Mouse (Mus musculus) thymus, adult 2 months (tissue): Measurements from ENCODE around the gene Epha5. TPM values are rescaled to one million over a fixed set of nuclear protein-coding genes. Genes with fewer than 3 reads are reported as not detected.

Experiments
- DNase-seq: peaks from one replicate; pipeline ENCODE4 v3.0.0; 2021
- H3K27ac ChIP-seq: fragments of 200-500 bp; 2 replicates; pipeline ENCODE4 v1.5.1; 2012; ENCODE audit warnings: low read length, control low read depth; ENCODE audit not compliant: control insufficient read depth, insufficient read depth
- H3K27me3 ChIP-seq: fragments of 200-500 bp; 2 replicates; pipeline ENCODE4 v1.6.1; 2012; ENCODE audit warnings: mild to moderate bottlenecking, low read length, moderate library complexity, mixed read lengths; ENCODE audit not compliant: control insufficient read depth, insufficient read depth
- H3K36me3 ChIP-seq: fragments of 200-500 bp; 2 replicates; pipeline ENCODE4 v1.6.1; 2012; ENCODE audit warnings: mild to moderate bottlenecking, low read length, moderate library complexity; ENCODE audit not compliant: control insufficient read depth, insufficient read depth
- H3K4me1 ChIP-seq: fragments of 200-500 bp; replicated peaks from 2 replicates; pipeline ENCODE4 v1.6.1; 2012; ENCODE audit warnings: low read length; ENCODE audit not compliant: control insufficient read depth, insufficient read depth
- H3K4me3 ChIP-seq: fragments of 200-500 bp; 2 replicates; pipeline ENCODE4 v1.5.1; 2012; ENCODE audit warnings: mild to moderate bottlenecking, low read length, control low read depth, moderate library complexity; ENCODE audit not compliant: control insufficient read depth, insufficient read depth
- CTCF ChIP-seq: fragments of 200-500 bp; IDR thresholded peaks from 2 replicates; pipeline ENCODE4 v1.5.1; 2012; ENCODE audit warnings: mild to moderate bottlenecking, control low read depth, low read length, moderate library complexity, borderline replicate concordance; ENCODE audit not compliant: control insufficient read depth, poor library complexity, insufficient read depth; ENCODE audit errors: extremely low read depth
- POLR2A ChIP-seq: fragments of 200-500 bp; IDR thresholded peaks from 2 replicates; pipeline ENCODE4 v1.6.1; 2012; ENCODE audit warnings: mild to moderate bottlenecking, low read length, control low read depth, moderate library complexity; ENCODE audit not compliant: control insufficient read depth, poor library complexity, insufficient read depth; ENCODE audit errors: extremely low read depth
- WGBS: fragments of 180-500 bp; shearing (Covaris S2); methylation state at CpG from one replicate; pipeline ENCODE4 v1.1.7; 2018; 5-methylcytosine and 5-hydroxymethylcytosine counted together
- polyA plus RNA-seq: library from polyadenylated mRNA; depleted of rRNA; stranded (reverse); fragments of >200 nt; gene quantifications from 2 replicates; pipeline ENCODE4 v1.2.3, GENCODE M21; 2012

Gene Epha5
- polyA plus RNA-seq, 1 experiment = not detected

DNA sequence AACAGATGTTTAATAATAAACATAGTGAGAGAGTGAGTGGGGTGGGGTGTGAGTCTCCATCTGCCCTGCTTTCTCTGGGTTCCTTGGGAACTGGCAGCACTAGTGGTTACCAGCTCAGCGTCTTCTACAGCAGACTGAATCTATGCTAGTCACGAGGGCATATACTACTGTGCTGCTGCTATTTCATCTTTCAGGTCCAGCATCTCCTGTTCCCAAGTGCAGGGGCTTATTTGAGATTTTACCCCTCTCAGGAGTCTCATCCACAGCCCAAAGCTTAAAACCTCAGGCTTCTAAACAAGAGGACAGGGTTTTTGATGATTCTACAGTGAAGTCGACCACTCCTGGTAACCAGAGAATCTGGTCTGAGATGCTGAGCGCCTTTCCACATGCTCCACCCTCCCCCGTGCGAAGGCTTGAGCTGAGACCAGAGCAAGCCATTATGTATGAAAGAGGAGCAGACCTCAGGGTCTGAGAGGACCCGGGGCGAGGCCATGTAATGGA lies 2.2 kb downstream of the Epha5 start:
- WGBS = 20% methylated on average over 8 of the region's 8 CpGs
- Histone ChIP-seq H3K36me3 (no peaks in the 10 kb centered on the region), H3K4me3 (no peak overlapping the region), H3K4me1 (no peaks in the 10 kb centered on the region), H3K27ac (no peak overlapping the region), H3K27me3 (no peaks in the 10 kb centered on the region)
- no peak for TF ChIP-seq CTCF
- DNase-seq = no peak

DNA sequence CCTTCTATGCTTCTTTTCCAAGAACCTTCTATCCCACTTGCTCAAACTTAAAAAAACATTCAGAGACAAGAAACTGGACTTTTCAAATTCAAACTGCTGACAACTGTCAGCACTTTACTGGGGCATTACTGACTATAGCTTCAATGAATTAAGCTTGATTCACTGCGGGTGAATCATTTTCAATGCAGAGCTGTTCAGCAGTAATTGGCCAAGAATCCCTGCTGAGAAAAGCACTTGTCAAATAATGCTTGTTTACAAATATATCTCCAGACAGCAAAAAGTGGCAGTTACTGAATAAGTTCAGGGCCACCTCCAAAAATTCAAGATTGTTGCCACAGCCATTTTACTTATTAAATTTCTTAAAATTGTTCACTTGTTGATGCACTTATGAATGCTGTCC lies 4.2 kb downstream of the Epha5 start:
- H3K4me1 ChIP-seq = no peaks in the 10 kb centered on the region
- 88% methylated on average over 1 of the region's 1 CpGs for WGBS
- no peak overlapping the region for H3K4me3 ChIP-seq
- TF ChIP-seq POLR2A (no peak), CTCF (no peak)
- no peaks in the 10 kb centered on the region for H3K27me3 ChIP-seq
- no peaks in the 10 kb centered on the region for H3K36me3 ChIP-seq
- no peak for DNase-seq
- no peak overlapping the region for H3K27ac ChIP-seq

DNA sequence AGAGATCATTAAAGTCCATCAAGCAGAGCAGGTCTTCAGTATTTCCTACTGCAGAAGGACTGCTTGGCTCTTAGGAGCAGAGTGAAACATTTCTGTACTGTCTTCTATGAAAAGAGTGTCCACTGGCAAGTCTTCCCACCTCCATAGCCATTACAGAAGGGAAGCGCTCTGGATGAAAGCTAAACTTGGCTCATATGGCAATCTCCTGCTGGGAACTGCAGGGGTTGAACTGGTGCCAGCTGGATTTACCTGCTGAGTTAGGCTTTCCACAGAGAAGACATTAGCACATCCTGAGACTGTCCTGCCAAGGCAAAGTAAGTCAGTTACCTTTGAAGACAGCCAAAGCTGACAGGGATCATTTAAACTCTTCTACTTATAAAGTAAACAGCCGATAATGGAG lies 8.8 kb downstream of the Epha5 start:
- 91% methylated on average over 2 of the region's 2 CpGs for WGBS
- Histone ChIP-seq H3K36me3 (no peaks in the 10 kb centered on the region), H3K27ac (no peak overlapping the region), H3K4me3 (no peak overlapping the region), H3K27me3 (no peaks in the 10 kb centered on the region), H3K4me1 (no peaks in the 10 kb centered on the region)
- TF ChIP-seq CTCF (no peak), POLR2A (no peak)
- DNase-seq = no peak

DNA sequence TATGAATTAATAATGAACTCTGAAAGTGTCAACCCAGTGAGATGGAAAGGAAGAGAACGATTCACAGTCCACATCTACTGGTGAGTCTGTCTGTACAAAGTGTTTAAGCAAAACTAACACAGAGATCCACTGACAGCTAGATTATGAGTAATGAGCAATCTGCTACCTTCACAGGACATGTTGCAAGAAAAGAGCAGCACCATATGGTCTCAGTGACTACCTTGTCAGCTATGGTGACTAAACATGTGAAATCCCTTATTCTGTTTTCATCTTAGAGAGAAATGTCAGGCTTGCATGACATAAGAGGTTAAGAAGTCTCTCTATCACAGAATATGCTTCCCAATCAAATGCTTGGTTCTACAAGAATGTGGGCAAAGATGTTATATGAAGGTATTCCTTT lies 20.1 kb downstream of the Epha5 start:
- H3K27ac ChIP-seq = no peak overlapping the region
- no peak overlapping the region for H3K4me3 ChIP-seq
- H3K4me1 ChIP-seq = no peaks in the 10 kb centered on the region
- WGBS = 94% methylated on average over 1 of the region's 1 CpGs
- no peak for DNase-seq
- no peak for TF ChIP-seq CTCF
- TF ChIP-seq POLR2A = no peak
- no peaks in the 10 kb centered on the region for H3K36me3 ChIP-seq
- no peaks in the 10 kb centered on the region for H3K27me3 ChIP-seq

DNA sequence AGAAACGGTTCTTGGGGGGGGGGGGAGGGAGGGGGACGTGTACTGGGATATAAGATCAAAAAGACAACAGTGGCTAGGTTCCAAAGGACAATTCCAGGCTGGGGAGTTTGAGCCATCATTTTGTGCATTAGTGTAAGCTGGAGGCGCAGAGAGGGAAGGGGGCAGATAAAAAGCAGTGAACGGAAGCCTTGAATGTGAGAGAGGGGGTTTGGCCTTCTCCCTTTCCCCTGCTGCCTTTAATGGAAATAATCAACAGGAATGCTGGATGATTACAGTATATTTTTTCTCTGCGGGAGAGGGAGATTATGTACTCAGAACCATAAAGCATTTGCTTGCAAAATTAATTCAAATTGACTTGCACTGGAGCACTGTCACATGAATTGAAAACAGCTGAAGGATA lies 51.8 kb downstream of the Epha5 start:
- WGBS = 73% methylated on average over 5 of the region's 5 CpGs
- no peak for DNase-seq

DNA sequence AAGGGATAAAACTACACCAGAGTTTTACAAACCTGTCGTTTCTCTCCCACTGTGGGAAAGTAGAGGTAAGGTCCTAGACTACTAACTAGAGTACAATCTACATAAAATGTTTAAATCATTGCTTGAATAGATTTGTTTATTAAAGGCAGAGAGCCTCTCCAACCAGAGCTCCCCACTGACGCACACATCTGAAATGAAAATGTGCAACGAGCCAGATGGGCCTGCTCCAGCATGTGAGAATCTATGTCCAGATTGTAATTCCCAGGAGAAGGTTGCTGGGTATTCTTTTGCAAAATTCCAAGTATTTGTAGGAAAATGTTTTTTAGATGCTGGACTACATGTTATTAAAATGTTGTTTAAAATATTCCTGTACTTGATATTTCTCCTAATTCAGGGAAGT lies 57.8 kb downstream of the Epha5 start:
- TF ChIP-seq CTCF (no peak), POLR2A (no peak)
- no peak for DNase-seq
- no peaks in the 10 kb centered on the region for H3K36me3 ChIP-seq
- no peak overlapping the region for H3K4me3 ChIP-seq
- no peaks in the 10 kb centered on the region for H3K27me3 ChIP-seq
- no peaks in the 10 kb centered on the region for H3K4me1 ChIP-seq
- 97% methylated on average over 3 of the region's 3 CpGs for WGBS
- no peak overlapping the region for H3K27ac ChIP-seq

More for the DNA sequence above, 51.8 kb downstream of the Epha5 start:
- no peaks in the 10 kb centered on the region for H3K27me3 ChIP-seq
- H3K4me1 ChIP-seq = no peaks in the 10 kb centered on the region
- no peak overlapping the region for H3K27ac ChIP-seq
- no peak for TF ChIP-seq CTCF
- no peak for TF ChIP-seq POLR2A
- no peak overlapping the region for H3K4me3 ChIP-seq
- no peaks in the 10 kb centered on the region for H3K36me3 ChIP-seq

DNA sequence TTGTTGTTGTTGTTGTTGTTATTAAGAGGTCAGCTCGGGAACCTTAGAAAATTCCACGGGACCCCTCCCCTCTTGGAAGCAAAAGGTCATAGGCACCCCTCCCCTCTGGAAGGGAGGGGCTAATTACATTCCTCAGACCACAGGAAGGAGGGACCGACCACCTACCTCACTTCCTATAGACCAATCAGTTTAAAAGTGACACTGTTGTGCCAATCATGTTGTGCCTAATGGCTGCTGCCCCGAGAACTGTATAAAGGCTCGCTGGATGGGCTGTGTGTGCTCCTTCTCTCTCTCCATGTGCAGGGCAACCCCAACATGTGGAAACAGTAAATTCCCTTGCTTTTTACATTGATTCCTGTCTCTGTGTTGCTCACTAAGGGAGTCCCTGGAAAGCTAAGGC lies 64.1 kb downstream of the Epha5 start:
- Histone ChIP-seq H3K27ac (no peak overlapping the region), H3K27me3 (no peaks in the 10 kb centered on the region), H3K4me3 (no peak overlapping the region), H3K36me3 (no peaks in the 10 kb centered on the region), H3K4me1 (no peaks in the 10 kb centered on the region)
- no peak for TF ChIP-seq CTCF
- no peak for DNase-seq
- WGBS = 79% methylated on average over 5 of the region's 5 CpGs
